Mouse (Mus musculus) megakaryocyte, embryonic 14.5 days (primary cell): ENCODE results near the gene Gm17359. TPM values are rescaled to one million over a fixed set of nuclear protein-coding genes. Genes with fewer than 3 reads are reported as not detected.
A peak's percentile ranks its signal among the peaks of the same experiment; 100 is the strongest.

Experiments
- H3K27me3 ChIP-seq: replicated peaks from 2 replicates; pipeline ENCODE3; 2012; ENCODE audit warnings: inconsistent platforms
- H3K36me3 ChIP-seq: replicated peaks from 2 replicates; pipeline ENCODE3; 2012; ENCODE audit warnings: low read length, inconsistent platforms, mixed read lengths
- H3K4me1 ChIP-seq: 2 replicates; pipeline ENCODE4 v1.6.1; 2012; ENCODE audit warnings: inconsistent platforms
- H3K4me3 ChIP-seq: replicated peaks from 2 replicates; pipeline ENCODE3; 2012; ENCODE audit warnings: moderate library complexity, mild to moderate bottlenecking, inconsistent platforms
- H3K9me3 ChIP-seq: 2 replicates; pipeline ENCODE4 v1.6.1; 2012; ENCODE audit warnings: inconsistent platforms
- FLI1 ChIP-seq: IDR thresholded peaks from 2 replicates; pipeline ENCODE4 v1.6.1; 2012; ENCODE audit warnings: low read length, inconsistent platforms, mixed read lengths
- GATA1 ChIP-seq: IDR thresholded peaks from 3 replicates; pipeline ENCODE4 v1.6.1; 2012; ENCODE audit warnings: mixed read lengths, low read length, inconsistent platforms, borderline replicate concordance
- polyA plus RNA-seq: library from polyadenylated mRNA; stranded (reverse); fragments of >175 nt; gene quantifications from 2 replicates; pipeline ENCODE4 v1.2.3, GENCODE M21; 2012; ENCODE audit warnings: low replicate concordance; ENCODE audit not compliant: insufficient read depth

Gm17359 gene
- polyA plus RNA-seq, 1 experiment, result not detected

DNA sequence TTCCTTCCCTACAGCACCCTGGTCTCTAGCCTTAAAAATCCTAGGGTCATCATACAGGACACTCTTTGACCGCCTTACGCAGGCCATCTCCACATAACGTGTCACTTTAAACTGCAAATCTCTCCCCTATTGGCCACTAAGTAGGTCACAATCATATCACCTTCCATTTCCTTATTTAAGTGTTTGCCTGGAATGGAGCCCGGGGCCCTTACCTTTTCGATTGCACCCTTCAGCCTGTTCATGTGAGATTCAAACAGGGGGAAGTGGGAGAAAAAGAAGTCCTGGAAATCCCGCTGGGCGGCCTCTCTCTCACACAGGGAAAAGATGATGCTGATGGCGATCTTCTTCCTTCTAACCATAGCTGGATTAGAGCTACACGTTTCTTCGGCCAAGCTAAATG, 156.6 kb downstream of the Gm17359 start:
- Histone ChIP-seq H3K4me3 (no peak overlapping the region), H3K27me3 (no peaks in the 10 kb centered on the region), H3K36me3 (peaks cover 87% of the 10 kb centered on the region), H3K4me1 (peaks cover 10% of the 10 kb centered on the region; the same call in 1 of the 2 replicates), H3K9me3 (no peaks in the 10 kb centered on the region)
- TF ChIP-seq FLI1 (no peak), GATA1 (no peak)

DNA sequence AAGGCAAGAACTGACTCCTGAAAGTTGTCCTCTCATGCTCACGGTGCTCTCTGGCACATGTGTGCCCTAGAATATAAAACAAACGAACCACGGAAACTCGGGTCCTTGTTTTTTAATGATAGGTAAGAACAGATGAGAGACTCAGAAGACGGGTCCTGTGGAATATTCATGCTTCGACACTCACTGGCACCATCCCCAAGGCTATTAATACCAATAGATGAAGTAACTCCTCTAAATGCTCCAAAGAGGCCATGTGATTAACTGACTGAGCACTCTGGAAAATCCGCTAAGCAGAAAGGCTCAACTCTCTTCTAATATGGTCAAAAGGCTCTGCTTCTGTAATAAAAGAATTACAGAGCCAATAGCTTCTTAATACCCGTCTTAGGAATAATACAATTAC, 157.6 kb downstream of the Gm17359 start:
- peaks cover 83% of the 10 kb centered on the region for H3K36me3 ChIP-seq
- H3K4me3 ChIP-seq, result no peak overlapping the region
- H3K9me3 ChIP-seq, result no peaks in the 10 kb centered on the region
- H3K4me1 ChIP-seq, result peaks cover 10% of the 10 kb centered on the region; the same call in 1 of the 2 replicates
- no peaks in the 10 kb centered on the region for H3K27me3 ChIP-seq
- no peak for TF ChIP-seq GATA1
- TF ChIP-seq FLI1, result no peak

DNA sequence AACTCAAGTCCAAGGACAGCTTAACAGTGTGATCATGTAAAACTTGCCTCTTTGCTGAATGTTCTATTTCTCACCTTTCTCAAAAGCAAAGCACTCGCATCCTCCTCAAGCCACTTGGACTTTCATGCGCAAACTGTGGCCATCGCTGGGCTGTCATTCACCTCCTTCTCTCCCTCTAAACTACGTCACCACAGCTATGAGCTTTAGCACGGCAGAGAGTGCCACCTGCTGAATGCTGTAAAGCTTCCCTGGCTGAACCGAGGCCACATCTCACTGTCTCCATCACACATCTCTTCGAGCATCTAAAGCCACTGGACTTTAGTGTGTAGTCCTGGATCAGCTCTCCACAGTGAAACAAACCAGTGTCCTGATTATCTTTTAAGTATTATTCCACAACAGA, 158.7 kb downstream of the Gm17359 start:
- H3K9me3 ChIP-seq, result no peaks in the 10 kb centered on the region
- TF ChIP-seq GATA1 (no peak), FLI1 (no peak)
- H3K36me3 ChIP-seq, result peaks cover 83% of the 10 kb centered on the region
- H3K4me3 ChIP-seq, result no peak overlapping the region
- H3K4me1 ChIP-seq, result peaks cover 10% of the 10 kb centered on the region; the same call in 1 of the 2 replicates
- H3K27me3 ChIP-seq, result no peaks in the 10 kb centered on the region

DNA sequence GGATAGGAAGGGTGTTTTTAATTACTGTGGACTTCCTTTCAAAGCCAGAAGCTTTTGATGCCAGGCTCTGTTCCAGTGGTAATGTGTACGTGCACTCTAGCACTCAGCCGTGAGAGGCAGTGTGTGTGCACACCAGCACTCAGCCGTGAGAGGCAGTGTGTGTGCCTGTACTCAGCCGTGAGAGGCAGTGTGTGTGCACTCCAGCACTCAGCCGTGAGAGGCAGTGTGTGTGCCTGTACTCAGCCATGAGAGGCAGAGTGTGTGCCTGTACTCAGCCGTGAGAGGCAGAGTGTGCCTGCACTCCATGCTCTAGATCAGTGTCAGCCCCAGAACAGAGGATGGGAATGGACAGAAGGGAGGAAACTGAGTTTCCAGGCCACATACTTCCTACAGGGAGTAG, 160.2 kb downstream of the Gm17359 start:
- Histone ChIP-seq H3K36me3 (peaks cover 78% of the 10 kb centered on the region), H3K4me1 (peaks cover 16% of the 10 kb centered on the region), H3K9me3 (no peaks in the 10 kb centered on the region), H3K27me3 (no peaks in the 10 kb centered on the region), H3K4me3 (peak overlapping the region; percentile 48)
- TF ChIP-seq GATA1 (no peak), FLI1 (no peak)

DNA sequence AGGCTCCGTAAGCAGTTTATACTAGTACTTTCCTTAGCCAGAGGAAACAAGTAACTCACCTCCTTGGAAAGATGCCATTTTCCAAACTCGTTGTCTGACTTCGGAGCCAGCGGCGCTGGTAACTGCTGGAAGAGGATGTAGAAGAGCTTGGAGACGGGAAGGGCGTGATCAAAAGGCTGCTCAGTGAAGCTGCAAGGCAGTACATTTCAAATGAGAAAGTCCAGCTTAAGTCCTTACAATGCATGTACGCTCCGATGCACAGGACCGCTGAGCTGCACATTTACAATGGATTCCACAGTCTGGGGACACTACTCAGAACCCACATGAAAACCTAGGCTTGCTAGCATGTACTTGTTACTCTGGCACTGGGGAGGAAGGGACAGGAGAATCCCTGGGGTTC, 163.8 kb downstream of the Gm17359 start:
- TF ChIP-seq FLI1, result no peak
- TF ChIP-seq GATA1, result no peak
- H3K36me3 ChIP-seq, result peaks cover 59% of the 10 kb centered on the region
- H3K4me1 ChIP-seq, result peaks cover 42% of the 10 kb centered on the region

DNA sequence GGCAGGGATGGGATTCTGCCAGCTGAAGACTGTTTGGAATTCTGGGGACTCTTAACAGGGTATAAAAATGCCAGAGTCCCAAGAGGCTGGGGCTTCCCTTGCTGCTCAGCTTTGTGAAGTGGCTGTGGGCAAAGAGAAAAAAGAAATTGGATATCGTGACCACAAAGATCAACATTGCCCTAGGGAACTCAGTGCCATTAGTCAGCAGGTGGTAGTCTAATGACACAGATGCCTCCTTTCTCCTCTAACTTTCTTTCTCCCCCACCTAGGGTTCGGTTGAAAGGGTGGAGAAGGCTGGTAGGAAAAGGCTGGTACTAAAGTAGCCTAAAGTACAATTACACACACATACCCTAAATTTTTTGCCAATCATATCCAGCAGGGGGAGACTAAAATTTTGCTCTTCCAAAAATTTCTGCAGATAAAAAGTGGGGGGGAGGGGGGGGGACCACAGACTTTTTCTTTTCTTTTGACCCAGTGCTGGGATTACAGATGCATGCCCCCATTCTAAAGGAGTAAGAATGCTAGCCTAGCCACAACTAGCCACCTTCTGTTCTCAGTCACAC, 164.8 kb downstream of the Gm17359 start:
- Histone ChIP-seq H3K4me1 (peaks cover 51% of the 10 kb centered on the region), H3K36me3 (peaks cover 59% of the 10 kb centered on the region), H3K9me3 (no peaks in the 10 kb centered on the region), H3K4me3 (no peak overlapping the region), H3K27me3 (no peaks in the 10 kb centered on the region)
- TF ChIP-seq GATA1 (no peak), FLI1 (no peak)

More for the DNA sequence above, 163.8 kb downstream of the Gm17359 start:
- Histone ChIP-seq H3K4me3 (no peak overlapping the region), H3K9me3 (no peaks in the 10 kb centered on the region), H3K27me3 (no peaks in the 10 kb centered on the region)

Other genes with a start within 250 kb of the Gm17359 start
- 0.81 and 1.5 TPM in 2 replicates for gene Rapgef2, start 50.1 kb upstream of the Gm17359 start, polyA plus RNA-seq
- 0.19 and 2.8 TPM in 2 replicates for gene Fnip2, start 231.1 kb downstream of the Gm17359 start, polyA plus RNA-seq